Mouse (Mus musculus): ENCODE measurements at regions not wholly inside any gene's neighbourhood (a gene's known extent, or its start where the extent isn't known, plus 50 kb on each side); places are given as distances from the start of the nearest gene placed in this dataset.

- no peak for ATAC-seq (replicated peaks; ENCODE audit: low FRiP score, low TSS enrichment, low read depth)
- 84% methylated on average over 5 of the region's 5 CpGs for WGBS
These were observed 287.9 kb upstream of the Meis1 start for GRCm38 (mm10) chr11:19306687-19307086.

GRCm38 (mm10) chr11:19330685-19331239, 312.0 kb upstream of the Meis1 start:
- no peaks in the 10 kb centered on the region for H3K27me3 ChIP-seq (replicated peaks; ENCODE audit: control insufficient read depth, insufficient read depth, low read length)
- H3K9me3 ChIP-seq (ENCODE audit: control insufficient read depth, low read length), result no peaks in the 10 kb centered on the region
- H3K4me1 ChIP-seq (replicated peaks; ENCODE audit: control insufficient read depth, insufficient read depth, low read length), result no peaks in the 10 kb centered on the region
- 33% methylated on average over 3 of the region's 3 CpGs for WGBS
- ATAC-seq (replicated peaks; ENCODE audit: low FRiP score, low TSS enrichment, low read depth) (no peak), DNase-seq (ENCODE audit: low spot score) (no peak)
- H3K9ac ChIP-seq (ENCODE audit: low read length), result no peak overlapping the region
- no peak overlapping the region for H3K27ac ChIP-seq (ENCODE audit: low read depth)
- H3K4me3 ChIP-seq (ENCODE audit: low read depth, low read length), result no peak overlapping the region
- H3K36me3 ChIP-seq (ENCODE audit: control insufficient read depth, insufficient read depth, low read length), result no peaks in the 10 kb centered on the region
- no peak overlapping the region for H3K4me2 ChIP-seq (ENCODE audit: low read length)

More at GRCm38 (mm10) chr11:19306687-19307086, 287.9 kb upstream of the Meis1 start:
- Histone ChIP-seq H3K4me3 (ENCODE audit: low read depth, low read length) (no peak overlapping the region), H3K9me3 (ENCODE audit: control insufficient read depth, low read length) (no peaks in the 10 kb centered on the region), H3K4me1 (replicated peaks; ENCODE audit: control insufficient read depth, insufficient read depth, low read length) (0 out of 2 replicates have a peak, but pooled peaks cover 5% of the 10 kb centered on the region), H3K27me3 (replicated peaks; ENCODE audit: control insufficient read depth, insufficient read depth, low read length) (no peaks in the 10 kb centered on the region), H3K9ac (ENCODE audit: low read length) (no peak overlapping the region), H3K4me2 (ENCODE audit: low read length) (no peak overlapping the region), H3K36me3 (ENCODE audit: control insufficient read depth, insufficient read depth, low read length) (no peaks in the 10 kb centered on the region), H3K27ac (ENCODE audit: low read depth) (no peak overlapping the region)
- no peak for DNase-seq (ENCODE audit: low spot score)

GRCm38 (mm10) chr11:19332274-19332673, 313.5 kb upstream of the Meis1 start:
- ATAC-seq (replicated peaks; ENCODE audit: low FRiP score, low TSS enrichment, low read depth) (no peak), DNase-seq (ENCODE audit: low spot score) (no peak)

GRCm38 (mm10) chr11:19332727-19333126, 313.9 kb upstream of the Meis1 start:
- Histone ChIP-seq H3K4me2 (ENCODE audit: low read length) (no peak overlapping the region), H3K4me1 (replicated peaks; ENCODE audit: control insufficient read depth, insufficient read depth, low read length) (no peaks in the 10 kb centered on the region), H3K9ac (ENCODE audit: low read length) (no peak overlapping the region), H3K27ac (ENCODE audit: low read depth) (no peak overlapping the region), H3K9me3 (ENCODE audit: control insufficient read depth, low read length) (no peaks in the 10 kb centered on the region), H3K27me3 (replicated peaks; ENCODE audit: control insufficient read depth, insufficient read depth, low read length) (no peaks in the 10 kb centered on the region), H3K36me3 (ENCODE audit: control insufficient read depth, insufficient read depth, low read length) (no peaks in the 10 kb centered on the region), H3K4me3 (ENCODE audit: low read depth, low read length) (no peak overlapping the region)
- ATAC-seq (replicated peaks; ENCODE audit: low FRiP score, low TSS enrichment, low read depth) (no peak), DNase-seq (ENCODE audit: low spot score) (no peak)
- 28% methylated on average over 1 of the region's 1 CpGs for WGBS

More at GRCm38 (mm10) chr11:19332274-19332673, 313.5 kb upstream of the Meis1 start:
- Histone ChIP-seq H3K4me3 (ENCODE audit: low read depth, low read length) (no peak overlapping the region), H3K9ac (ENCODE audit: low read length) (no peak overlapping the region), H3K4me1 (replicated peaks; ENCODE audit: control insufficient read depth, insufficient read depth, low read length) (no peaks in the 10 kb centered on the region), H3K27ac (ENCODE audit: low read depth) (no peak overlapping the region), H3K36me3 (ENCODE audit: control insufficient read depth, insufficient read depth, low read length) (no peaks in the 10 kb centered on the region), H3K9me3 (ENCODE audit: control insufficient read depth, low read length) (no peaks in the 10 kb centered on the region), H3K27me3 (replicated peaks; ENCODE audit: control insufficient read depth, insufficient read depth, low read length) (no peaks in the 10 kb centered on the region), H3K4me2 (ENCODE audit: low read length) (no peak overlapping the region)

GRCm38 (mm10) chr11:19333908-19334487, 315.2 kb upstream of the Meis1 start:
- Histone ChIP-seq H3K9ac (ENCODE audit: low read length) (no peak overlapping the region), H3K4me3 (ENCODE audit: low read depth, low read length) (no peak overlapping the region), H3K9me3 (ENCODE audit: control insufficient read depth, low read length) (no peaks in the 10 kb centered on the region), H3K4me1 (replicated peaks; ENCODE audit: control insufficient read depth, insufficient read depth, low read length) (no peaks in the 10 kb centered on the region), H3K4me2 (ENCODE audit: low read length) (no peak overlapping the region), H3K27ac (ENCODE audit: low read depth) (no peak overlapping the region), H3K27me3 (replicated peaks; ENCODE audit: control insufficient read depth, insufficient read depth, low read length) (no peaks in the 10 kb centered on the region), H3K36me3 (ENCODE audit: control insufficient read depth, insufficient read depth, low read length) (no peaks in the 10 kb centered on the region)
- whole genome bisulfite sequencing, result 100% methylated on average over 1 of the region's 1 CpGs
- no peak for ATAC-seq (replicated peaks; ENCODE audit: low FRiP score, low TSS enrichment, low read depth)
- no peak for DNase-seq (ENCODE audit: low spot score)

GRCm38 (mm10) chr11:19335384-19335783, 316.6 kb upstream of the Meis1 start:
- 90% methylated on average over 3 of the region's 3 CpGs for WGBS
- Histone ChIP-seq H3K27ac (ENCODE audit: low read depth) (no peak overlapping the region), H3K36me3 (ENCODE audit: control insufficient read depth, insufficient read depth, low read length) (no peaks in the 10 kb centered on the region), H3K9me3 (ENCODE audit: control insufficient read depth, low read length) (no peaks in the 10 kb centered on the region), H3K4me3 (ENCODE audit: low read depth, low read length) (no peak overlapping the region), H3K4me2 (ENCODE audit: low read length) (no peak overlapping the region), H3K4me1 (replicated peaks; ENCODE audit: control insufficient read depth, insufficient read depth, low read length) (no peaks in the 10 kb centered on the region), H3K27me3 (replicated peaks; ENCODE audit: control insufficient read depth, insufficient read depth, low read length) (no peaks in the 10 kb centered on the region), H3K9ac (ENCODE audit: low read length) (no peak overlapping the region)
- ATAC-seq (replicated peaks; ENCODE audit: low FRiP score, low TSS enrichment, low read depth) (no peak), DNase-seq (ENCODE audit: low spot score) (no peak)

GRCm38 (mm10) chr11:19339721-19340317, 321.0 kb upstream of the Meis1 start:
- Histone ChIP-seq H3K4me2 (ENCODE audit: low read length) (no peak overlapping the region), H3K27ac (ENCODE audit: low read depth) (no peak overlapping the region), H3K4me1 (replicated peaks; ENCODE audit: control insufficient read depth, insufficient read depth, low read length) (no peaks in the 10 kb centered on the region), H3K9ac (ENCODE audit: low read length) (no peak overlapping the region), H3K36me3 (ENCODE audit: control insufficient read depth, insufficient read depth, low read length) (no peaks in the 10 kb centered on the region), H3K4me3 (ENCODE audit: low read depth, low read length) (no peak overlapping the region), H3K9me3 (ENCODE audit: control insufficient read depth, low read length) (no peaks in the 10 kb centered on the region), H3K27me3 (replicated peaks; ENCODE audit: control insufficient read depth, insufficient read depth, low read length) (no peaks in the 10 kb centered on the region)
- no peak for ATAC-seq (replicated peaks; ENCODE audit: low FRiP score, low TSS enrichment, low read depth)
- peak; percentile 10 for DNase-seq (ENCODE audit: low spot score)
- WGBS, result 87% methylated on average over 7 of the region's 7 CpGs

- Histone ChIP-seq H3K9ac (ENCODE audit: low read length) (no peak overlapping the region), H3K27ac (ENCODE audit: low read depth) (no peak overlapping the region), H3K4me3 (ENCODE audit: low read depth, low read length) (no peak overlapping the region), H3K4me2 (ENCODE audit: low read length) (no peak overlapping the region), H3K9me3 (ENCODE audit: control insufficient read depth, low read length) (no peaks in the 10 kb centered on the region), H3K27me3 (replicated peaks; ENCODE audit: control insufficient read depth, insufficient read depth, low read length) (no peaks in the 10 kb centered on the region), H3K36me3 (ENCODE audit: control insufficient read depth, insufficient read depth, low read length) (no peaks in the 10 kb centered on the region), H3K4me1 (replicated peaks; ENCODE audit: control insufficient read depth, insufficient read depth, low read length) (no peaks in the 10 kb centered on the region)
- 86% methylated on average over 5 of the region's 5 CpGs for WGBS
- ATAC-seq (replicated peaks; ENCODE audit: low FRiP score, low TSS enrichment, low read depth) (no peak), DNase-seq (ENCODE audit: low spot score) (peak; percentile 41)
These were observed 322.1 kb upstream of the Meis1 start for GRCm38 (mm10) chr11:19340889-19341288.

- Histone ChIP-seq H3K36me3 (ENCODE audit: control insufficient read depth, insufficient read depth, low read length) (no peaks in the 10 kb centered on the region), H3K4me3 (ENCODE audit: low read depth, low read length) (no peak overlapping the region), H3K9me3 (ENCODE audit: control insufficient read depth, low read length) (no peaks in the 10 kb centered on the region), H3K4me2 (ENCODE audit: low read length) (no peak overlapping the region), H3K9ac (ENCODE audit: low read length) (no peak overlapping the region), H3K4me1 (replicated peaks; ENCODE audit: control insufficient read depth, insufficient read depth, low read length) (no peaks in the 10 kb centered on the region), H3K27me3 (replicated peaks; ENCODE audit: control insufficient read depth, insufficient read depth, low read length) (no peaks in the 10 kb centered on the region), H3K27ac (ENCODE audit: low read depth) (no peak overlapping the region)
- 60% methylated on average over 3 of the region's 3 CpGs for WGBS
- no peak for ATAC-seq (replicated peaks; ENCODE audit: low FRiP score, low TSS enrichment, low read depth)
- DNase-seq (ENCODE audit: low spot score), result no peak
These were observed 322.6 kb upstream of the Meis1 start for GRCm38 (mm10) chr11:19341379-19341778.

Data from intestine, embryonic 14.5 days (tissue).